Mouse (Mus musculus): ENCODE measurements around the gene Zfp11. TPM values are rescaled to one million over a fixed set of nuclear protein-coding genes. Genes with fewer than 3 reads are reported as not detected.
A peak's percentile ranks its signal among the peaks of the same experiment; 100 is the strongest.
"Not testable (repeated sequence)": the region's sequence is repeated elsewhere in the genome, so short reads cannot be mapped to it uniquely, and the experiment has no call there.

Zfp11 gene
- polyA plus RNA-seq, 1 experiment = 0.91 TPM

- Histone ChIP-seq H3K4me2 (ENCODE audit: low read depth) (no peak overlapping the region), H3K79me2 (ENCODE audit: control insufficient read depth, insufficient read depth) (no peaks in the 10 kb centered on the region), H3ac (ENCODE audit: control insufficient read depth, insufficient read length) (no peak overlapping the region), H3K36me3 (ENCODE audit: control insufficient read depth, insufficient read depth) (no peaks in the 10 kb centered on the region), H3K4me3 (no peak overlapping the region), H3K27me3 (ENCODE audit: control insufficient read depth, insufficient read depth, insufficient read length) (peaks cover 19% of the 10 kb centered on the region)
- TF ChIP-seq POLR2AphosphoS2 (IDR thresholded peaks at IDR 0.05; ENCODE audit: insufficient read length, low read depth) (no peak), CEBPB (IDR thresholded peaks at IDR 0.05; ENCODE audit: insufficient read depth, poor library complexity, severe bottlenecking) (no peak), USF1 (IDR thresholded peaks at IDR 0.05; ENCODE audit: low read depth) (no peak), MYOG (IDR thresholded peaks at IDR 0.05; ENCODE audit: control insufficient read depth in 1 of 3, insufficient read depth in 1 of 3, insufficient read length in 2 of 3, low read depth in 2 of 3) (no peak), SRF (IDR thresholded peaks at IDR 0.05; ENCODE audit: control insufficient read depth, insufficient read length, low read depth) (no peak), POLR2A (IDR thresholded peaks at IDR 0.05; ENCODE audit: insufficient read length, low read depth) (no peak), REST (IDR thresholded peaks at IDR 0.05; ENCODE audit: insufficient read depth, insufficient read length) (no peak), TCF12 (IDR thresholded peaks at IDR 0.05; ENCODE audit: insufficient read depth, poor library complexity, severe bottlenecking) (no peak)
Observed at GRCm38 (mm10) chr5:129701706-129702105, 31.8 kb upstream of the Zfp11 start.

- H3K27me3 ChIP-seq (ENCODE audit: control insufficient read depth, insufficient read depth, insufficient read length) = peaks cover 21% of the 10 kb centered on the region
- H3K79me2 ChIP-seq (ENCODE audit: control insufficient read depth, insufficient read depth) = no peaks in the 10 kb centered on the region
- peak overlapping the region; percentile 59 for H3K4me2 ChIP-seq (ENCODE audit: low read depth)
- H3K4me3 ChIP-seq = peak overlapping the region; percentile 13
- TF ChIP-seq MYOG (IDR thresholded peaks at IDR 0.05; ENCODE audit: control insufficient read depth in 1 of 3, insufficient read depth in 1 of 3, insufficient read length in 2 of 3, low read depth in 2 of 3) = no peak
- TF ChIP-seq TCF3 (IDR thresholded peaks at IDR 0.05; ENCODE audit: insufficient read length, low read depth) = no peak
- no peak for TF ChIP-seq POLR2AphosphoS2 (IDR thresholded peaks at IDR 0.05; ENCODE audit: insufficient read length, low read depth)
- no peak for TF ChIP-seq MAX (IDR thresholded peaks at IDR 0.05; ENCODE audit: low read depth)
- no peak for TF ChIP-seq POLR2A (IDR thresholded peaks at IDR 0.05; ENCODE audit: insufficient read length, low read depth)
- no peak for TF ChIP-seq USF1 (IDR thresholded peaks at IDR 0.05; ENCODE audit: low read depth)
- no peak for TF ChIP-seq REST (IDR thresholded peaks at IDR 0.05; ENCODE audit: insufficient read depth, insufficient read length)
- TF ChIP-seq MYOD1 (IDR thresholded peaks at IDR 0.05; ENCODE audit: control insufficient read depth in 1 of 3, insufficient read length in 2 of 3, low read depth in 2 of 3) = no peak
- H3ac ChIP-seq (ENCODE audit: control insufficient read depth, insufficient read length) = no peak overlapping the region
- H3K36me3 ChIP-seq (ENCODE audit: control insufficient read depth, insufficient read depth) = no peaks in the 10 kb centered on the region
Observed at GRCm38 (mm10) chr5:129700506-129700905, 30.6 kb upstream of the Zfp11 start.

DNA sequence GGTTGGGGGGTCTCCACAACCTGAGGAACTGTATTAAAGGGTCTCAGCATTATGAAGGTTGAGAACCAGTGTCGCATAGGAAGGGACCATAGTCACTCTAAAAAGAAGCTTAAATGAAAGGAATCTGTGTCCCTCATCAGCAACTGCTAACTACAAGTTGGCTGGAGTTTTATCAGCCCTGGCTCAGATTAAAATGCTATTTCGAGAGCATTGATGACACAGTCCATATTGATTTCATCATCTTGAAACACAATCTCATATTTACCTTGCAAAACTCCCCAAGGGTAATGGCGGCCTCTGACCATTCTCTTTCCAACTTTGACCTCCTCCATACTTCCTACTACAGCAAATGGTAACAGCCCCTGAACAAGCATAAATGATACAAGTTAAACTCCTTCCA lies 20.6 kb upstream of the Zfp11 start:
- Histone ChIP-seq H3ac (ENCODE audit: control insufficient read depth, insufficient read length) (no peak overlapping the region), H3K36me3 (ENCODE audit: control insufficient read depth, insufficient read depth) (no peaks in the 10 kb centered on the region), H3K27me3 (ENCODE audit: control insufficient read depth, insufficient read depth, insufficient read length) (no peaks in the 10 kb centered on the region), H3K79me2 (ENCODE audit: control insufficient read depth, insufficient read depth) (no peaks in the 10 kb centered on the region), H3K4me3 (no peak overlapping the region), H3K4me2 (ENCODE audit: low read depth) (no peak overlapping the region)
- no peak for TF ChIP-seq E2F4 (IDR thresholded peaks at IDR 0.05; ENCODE audit: insufficient read depth)
- no peak for TF ChIP-seq POLR2A (IDR thresholded peaks at IDR 0.05; ENCODE audit: insufficient read length, low read depth)
- no peak for TF ChIP-seq SRF (IDR thresholded peaks at IDR 0.05; ENCODE audit: control insufficient read depth, insufficient read length, low read depth)
- TF ChIP-seq MYOG (IDR thresholded peaks at IDR 0.05; ENCODE audit: control insufficient read depth in 1 of 3, insufficient read depth in 1 of 3, insufficient read length in 2 of 3, low read depth in 2 of 3) = no peak
- no peak for TF ChIP-seq TCF3 (IDR thresholded peaks at IDR 0.05; ENCODE audit: insufficient read length, low read depth)
- TF ChIP-seq MAX (IDR thresholded peaks at IDR 0.05; ENCODE audit: low read depth) = no peak
- no peak for TF ChIP-seq REST (IDR thresholded peaks at IDR 0.05; ENCODE audit: insufficient read depth, insufficient read length)
- TF ChIP-seq POLR2AphosphoS2 (IDR thresholded peaks at IDR 0.05; ENCODE audit: insufficient read length, low read depth) = no peak
- TF ChIP-seq CEBPB (IDR thresholded peaks at IDR 0.05; ENCODE audit: insufficient read depth, poor library complexity, severe bottlenecking) = no peak
- no peak for TF ChIP-seq USF1 (IDR thresholded peaks at IDR 0.05; ENCODE audit: low read depth)
- no peak for TF ChIP-seq TCF12 (IDR thresholded peaks at IDR 0.05; ENCODE audit: insufficient read depth, poor library complexity, severe bottlenecking)
- TF ChIP-seq MYOD1 (IDR thresholded peaks at IDR 0.05; ENCODE audit: control insufficient read depth in 1 of 3, insufficient read length in 2 of 3, low read depth in 2 of 3) = no peak

GRCm38 (mm10) chr5:129687621-129688020 lies 17.7 kb upstream of the Zfp11 start:
- H3K4me2 ChIP-seq (ENCODE audit: low read depth) = no peak overlapping the region
- peaks cover 5% of the 10 kb centered on the region for H3K27me3 ChIP-seq (ENCODE audit: control insufficient read depth, insufficient read depth, insufficient read length)
- H3K79me2 ChIP-seq (ENCODE audit: control insufficient read depth, insufficient read depth) = no peaks in the 10 kb centered on the region
- H3K4me3 ChIP-seq = no peak overlapping the region
- H3ac ChIP-seq (ENCODE audit: control insufficient read depth, insufficient read length) = no peak overlapping the region
- no peak for TF ChIP-seq USF1 (IDR thresholded peaks at IDR 0.05; ENCODE audit: low read depth)
- TF ChIP-seq POLR2A (IDR thresholded peaks at IDR 0.05; ENCODE audit: insufficient read length, low read depth) = no peak
- TF ChIP-seq POLR2AphosphoS2 (IDR thresholded peaks at IDR 0.05; ENCODE audit: insufficient read length, low read depth) = no peak
- TF ChIP-seq SRF (IDR thresholded peaks at IDR 0.05; ENCODE audit: control insufficient read depth, insufficient read length, low read depth) = no peak
- no peak for TF ChIP-seq MAX (IDR thresholded peaks at IDR 0.05; ENCODE audit: low read depth)
- TF ChIP-seq TCF3 (IDR thresholded peaks at IDR 0.05; ENCODE audit: insufficient read length, low read depth) = no peak
- TF ChIP-seq MYOG (IDR thresholded peaks at IDR 0.05; ENCODE audit: control insufficient read depth in 1 of 3, insufficient read depth in 1 of 3, insufficient read length in 2 of 3, low read depth in 2 of 3) = no peak
- TF ChIP-seq CEBPB (IDR thresholded peaks at IDR 0.05; ENCODE audit: insufficient read depth, poor library complexity, severe bottlenecking) = no peak
- TF ChIP-seq REST (IDR thresholded peaks at IDR 0.05; ENCODE audit: insufficient read depth, insufficient read length) = no peak
- TF ChIP-seq MYOD1 (IDR thresholded peaks at IDR 0.05; ENCODE audit: control insufficient read depth in 1 of 3, insufficient read length in 2 of 3, low read depth in 2 of 3) = no peak
- no peak for TF ChIP-seq TCF12 (IDR thresholded peaks at IDR 0.05; ENCODE audit: insufficient read depth, poor library complexity, severe bottlenecking)
- TF ChIP-seq E2F4 (IDR thresholded peaks at IDR 0.05; ENCODE audit: insufficient read depth) = no peak
- H3K36me3 ChIP-seq (ENCODE audit: control insufficient read depth, insufficient read depth) = no peaks in the 10 kb centered on the region

- not testable (repeated sequence) for H3K4me2 ChIP-seq (ENCODE audit: low read depth); H3K79me2 ChIP-seq (ENCODE audit: control insufficient read depth, insufficient read depth); H3ac ChIP-seq (ENCODE audit: control insufficient read depth, insufficient read length); H3K27me3 ChIP-seq (ENCODE audit: control insufficient read depth, insufficient read depth, insufficient read length); H3K36me3 ChIP-seq (ENCODE audit: control insufficient read depth, insufficient read depth); H3K4me3 ChIP-seq
Observed at GRCm38 (mm10) chr5:129685141-129685540, 15.2 kb upstream of the Zfp11 start.
